Mouse (Mus musculus) common myeloid progenitor, adult 5-6 weeks (primary cell): Measurements from ENCODE around the gene Ssx2ip. TPM values are rescaled to one million over a fixed set of nuclear protein-coding genes. Genes with fewer than 3 reads are reported as not detected.

ENCODE experiments used
- ATAC-seq: replicated peaks from 2 replicates; pipeline ENCODE4 v1.8.0; 2016; ENCODE audit warnings: low read depth, mild to moderate bottlenecking, moderate TSS enrichment, inconsistent platforms; ENCODE audit not compliant: poor library complexity, severe bottlenecking
- total RNA-seq: library from RNA; stranded (forward); fragments of 200-1000, 187-1606 nt; gene quantifications from 2 replicates; pipeline ENCODE4 v1.2.3, GENCODE M21; 2017

Gene Ssx2ip
- total RNA-seq: 35.7 and 37.3 TPM in 2 replicates

DNA sequence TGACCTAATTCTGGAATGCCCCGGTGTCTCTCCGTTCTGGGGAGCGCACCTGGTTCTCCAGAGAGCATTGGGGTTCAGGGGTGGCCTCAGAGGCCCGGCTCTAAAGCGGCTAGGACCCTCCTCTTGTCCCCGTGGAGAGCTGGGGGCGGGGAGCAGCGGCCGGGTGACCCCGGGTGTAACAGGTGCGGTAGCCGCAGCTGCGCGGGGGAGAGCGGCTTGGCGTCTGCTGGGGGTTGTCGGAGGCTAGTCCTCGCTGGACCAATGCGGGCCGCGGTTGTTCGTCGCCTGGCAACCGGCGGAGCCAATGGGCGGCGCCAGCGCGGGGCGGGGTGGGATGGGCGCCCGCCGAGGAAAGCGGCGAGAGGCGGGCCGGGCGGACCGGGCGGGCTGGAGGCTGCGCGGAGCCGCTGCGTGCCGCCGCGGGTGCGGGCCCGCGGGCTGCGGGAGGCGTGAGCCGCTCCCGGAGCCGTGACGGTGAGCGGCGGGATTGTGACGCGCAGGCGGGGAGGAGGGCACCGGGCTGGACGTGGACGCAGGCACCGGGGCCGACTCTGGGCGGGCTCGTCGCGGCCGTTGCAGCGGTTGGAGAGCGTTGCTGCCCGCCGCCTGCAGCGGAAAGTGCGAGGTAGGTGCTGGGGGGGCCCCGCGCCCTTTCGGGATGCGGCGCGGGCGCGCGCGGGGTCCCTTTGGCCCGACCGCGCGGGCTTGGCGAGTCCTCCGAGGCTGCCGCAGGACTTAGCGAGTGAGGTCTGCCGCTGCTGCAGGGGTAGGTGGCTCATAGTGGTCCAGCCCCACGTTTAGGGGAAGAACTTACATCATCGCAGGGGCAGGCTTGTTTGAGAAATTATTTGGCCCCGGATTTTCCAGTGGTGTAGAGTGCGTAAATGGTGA, at the start of gene Ssx2ip:
Gene Ssx2ip, plus strand, starts transcription at position 332 of the 891 bp plus-strand sequence.
- ATAC-seq: peak; percentile 94

DNA sequence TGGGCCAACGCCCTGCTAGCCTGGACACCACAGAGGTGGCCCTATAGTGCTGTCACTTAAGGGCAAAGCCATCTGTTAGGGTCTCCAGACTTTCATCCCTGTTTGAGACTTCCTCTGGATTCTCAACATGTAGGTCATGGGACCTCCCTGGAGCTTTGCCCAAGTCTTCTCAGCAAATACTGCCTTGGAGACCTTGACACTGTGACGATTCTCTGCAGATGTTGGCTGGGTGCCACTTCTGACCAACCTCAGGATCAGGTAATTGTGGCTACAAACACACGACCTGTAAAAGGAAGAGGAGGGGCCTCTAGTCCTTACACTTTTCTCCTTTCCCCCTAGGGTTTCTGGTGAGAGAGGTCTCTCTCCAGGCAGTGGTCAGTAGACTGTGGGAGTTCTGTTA, 49.3 kb upstream of the Ssx2ip start:
- no peak for ATAC-seq

DNA sequence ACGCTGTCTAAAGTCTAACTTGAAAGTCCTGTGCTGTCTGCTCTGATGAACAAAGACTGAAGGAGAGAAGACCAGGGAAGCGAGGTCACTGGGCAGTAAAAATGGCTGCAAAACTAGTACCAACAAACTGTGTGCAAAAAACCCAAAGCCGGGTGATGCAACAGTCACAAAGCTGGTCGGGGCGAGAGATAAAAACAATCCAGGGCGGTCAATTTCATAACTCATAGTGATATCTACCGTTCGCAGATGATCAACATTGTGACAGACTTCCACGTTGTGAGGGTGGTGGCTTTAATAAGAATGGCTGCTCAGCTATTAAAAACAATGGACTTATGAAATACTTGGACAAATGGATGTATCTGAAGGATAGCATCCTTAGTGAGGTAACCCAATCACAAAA, 39.0 kb upstream of the Ssx2ip start:
- no peak for ATAC-seq

DNA sequence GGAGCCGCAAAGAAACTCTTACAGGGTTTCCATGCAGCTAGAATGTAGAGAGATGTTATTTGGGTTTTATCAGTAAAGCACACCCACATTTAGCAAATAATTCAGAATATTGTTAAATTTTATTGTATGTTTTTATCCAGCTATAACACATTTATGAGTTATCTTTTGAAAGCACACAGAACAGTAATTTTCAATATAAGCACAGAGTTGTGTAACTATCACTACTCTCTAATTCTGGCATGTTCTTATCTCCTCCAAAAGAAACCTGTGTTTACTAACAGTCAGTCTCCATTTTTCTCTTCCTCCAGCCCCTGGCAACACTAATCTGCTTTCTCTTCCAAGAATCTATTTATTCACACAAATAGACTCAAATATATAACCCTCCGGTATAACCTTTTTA, 37.4 kb upstream of the Ssx2ip start:
- no peak for ATAC-seq

DNA sequence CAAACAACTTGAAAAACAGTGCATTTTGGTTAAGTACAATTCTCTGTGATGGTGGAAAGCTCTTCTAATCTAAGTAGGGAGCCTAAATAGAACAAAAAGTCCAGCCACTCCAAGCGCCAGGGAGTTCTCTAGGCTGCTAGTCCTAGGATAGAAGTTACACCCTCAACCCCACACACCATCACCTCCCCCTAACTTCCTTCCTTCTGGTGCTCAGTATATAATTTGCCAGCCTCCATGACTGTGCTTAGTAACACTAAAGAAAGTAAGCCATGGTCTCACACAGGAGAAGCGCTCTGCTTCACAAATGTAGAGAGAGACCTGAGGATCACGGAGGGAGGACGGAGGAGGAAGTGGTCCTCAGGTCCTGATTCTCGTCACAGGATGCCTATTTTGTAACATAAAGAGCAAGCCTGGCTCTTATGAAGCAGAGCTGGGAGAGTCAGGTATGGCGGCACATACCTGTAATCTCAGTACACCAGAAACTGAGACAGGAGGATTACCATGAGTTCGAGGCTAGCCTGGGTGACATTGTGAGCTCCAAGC, 33.8 kb upstream of the Ssx2ip start:
- ATAC-seq: no peak

DNA sequence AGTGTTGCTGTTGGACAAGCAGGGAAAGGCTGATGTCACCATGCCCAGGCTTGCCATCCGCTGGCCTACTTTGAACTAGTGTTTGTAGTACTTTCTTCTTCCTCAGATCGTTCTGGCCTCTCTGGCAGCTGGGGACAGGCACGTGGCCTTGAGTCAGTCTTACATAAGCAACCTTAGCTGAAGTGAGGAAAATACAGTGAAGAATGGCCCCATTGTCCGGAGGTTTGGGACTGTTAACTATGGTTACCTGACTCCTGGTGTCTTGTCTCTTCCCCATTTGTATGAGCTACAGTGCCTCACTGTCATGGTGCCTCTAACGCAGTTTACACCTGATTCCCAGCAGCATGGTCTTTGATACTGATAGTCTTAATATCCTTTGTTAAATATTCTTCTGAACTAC, 33.2 kb upstream of the Ssx2ip start:
- no peak for ATAC-seq

DNA sequence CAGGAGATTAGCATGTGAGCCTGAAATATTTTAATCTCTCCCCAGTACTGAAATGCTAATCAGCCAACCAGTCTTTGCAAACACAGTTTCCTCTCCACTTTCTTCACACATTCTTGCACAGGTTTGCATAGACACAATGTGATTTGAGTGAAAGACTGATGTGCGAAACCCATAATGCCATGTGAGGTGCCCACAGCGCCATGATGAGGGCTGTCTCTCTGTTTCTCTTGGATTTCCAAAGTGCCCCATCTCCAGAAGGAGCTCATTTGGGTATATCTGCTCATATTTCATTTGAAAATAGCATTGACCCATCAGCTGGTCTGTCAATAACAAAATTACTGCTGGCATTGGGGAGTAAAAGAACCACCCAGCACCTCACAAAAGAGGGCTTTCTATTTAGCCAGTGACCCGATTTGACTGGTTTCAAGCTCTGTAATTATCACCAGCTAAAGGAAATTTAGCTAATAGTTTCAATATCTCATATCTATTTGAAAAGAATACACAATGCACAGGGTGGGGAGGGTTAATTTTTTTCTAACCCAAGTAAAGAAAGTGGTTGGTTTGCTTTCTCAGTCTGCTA, 29.8 kb upstream of the Ssx2ip start:
- ATAC-seq: no peak

DNA sequence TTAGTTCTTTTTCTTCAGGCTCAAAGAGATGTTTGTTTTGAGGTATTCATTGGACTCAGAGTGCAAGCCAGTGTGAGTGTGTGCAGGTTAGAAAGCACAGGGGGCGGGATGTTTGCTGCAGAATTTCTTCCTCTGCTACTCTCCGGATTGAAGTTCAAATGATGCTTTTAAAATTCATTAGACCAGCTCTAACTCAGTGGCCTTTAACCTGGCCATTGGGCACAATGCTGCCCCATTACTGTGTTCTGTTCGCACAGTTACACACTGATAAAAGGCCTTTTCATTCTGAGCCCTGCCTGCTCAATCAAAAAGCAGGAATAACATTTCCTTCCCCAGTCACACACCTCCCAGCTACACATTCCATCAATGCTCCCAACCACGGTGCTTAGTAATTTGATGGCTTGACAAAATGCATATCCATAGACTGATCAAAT, 29.2 kb upstream of the Ssx2ip start:
- no peak for ATAC-seq

DNA sequence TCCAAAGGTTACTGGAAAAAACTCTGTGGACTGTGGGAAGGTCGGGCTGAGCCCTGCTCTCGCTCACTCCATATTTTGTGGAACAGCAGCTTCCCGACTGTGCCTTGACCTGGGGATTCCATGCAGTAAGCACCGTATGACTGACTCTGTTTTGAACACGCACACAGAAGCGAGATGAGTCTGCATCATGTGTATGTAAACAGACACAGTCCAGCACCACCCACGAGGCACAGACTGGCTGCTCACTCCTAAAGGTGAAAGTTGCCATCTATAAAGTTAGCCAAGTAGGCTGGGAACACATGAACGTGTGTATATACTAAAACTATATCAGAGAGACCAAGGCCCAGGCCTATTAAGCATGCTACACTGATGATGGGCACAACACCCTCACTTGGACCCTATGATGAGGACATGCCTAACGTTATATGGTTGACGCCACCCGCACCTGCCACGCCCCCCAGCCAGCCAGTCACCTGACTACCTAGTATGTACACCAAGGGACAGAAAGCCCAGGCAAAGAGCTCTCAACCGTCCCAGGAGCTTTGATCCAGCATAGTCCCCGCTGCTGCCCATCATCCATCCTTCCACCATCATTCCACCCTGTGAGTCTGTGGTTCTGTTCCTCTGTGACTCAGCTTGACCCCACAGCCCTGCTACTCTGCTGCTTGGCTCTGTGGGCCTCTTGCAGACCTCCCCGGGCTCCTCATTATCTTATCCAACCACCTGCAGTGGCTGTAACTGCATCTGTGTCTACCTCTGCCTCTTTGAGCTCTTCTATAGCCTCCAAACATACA, 27.9 kb upstream of the Ssx2ip start:
- ATAC-seq: no peak

DNA sequence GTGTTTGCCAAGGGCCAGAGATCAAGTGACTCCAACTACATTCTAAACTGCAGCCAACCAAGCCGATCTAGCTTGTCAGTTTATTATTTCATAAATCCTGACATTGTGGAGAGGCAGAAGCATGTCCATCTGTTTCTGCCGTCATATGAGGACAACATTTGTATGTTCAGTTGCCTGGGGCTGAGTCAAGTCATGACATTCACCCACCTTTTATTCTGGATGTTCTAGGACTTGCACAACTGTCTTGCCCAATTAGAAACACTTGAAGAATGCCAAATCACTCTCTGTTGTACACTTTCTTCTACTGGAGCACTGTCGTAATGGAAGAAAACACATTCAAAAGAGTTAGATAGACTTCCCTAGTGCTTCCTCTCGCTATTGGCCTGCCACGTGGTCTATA, 27.2 kb upstream of the Ssx2ip start:
- no peak for ATAC-seq

DNA sequence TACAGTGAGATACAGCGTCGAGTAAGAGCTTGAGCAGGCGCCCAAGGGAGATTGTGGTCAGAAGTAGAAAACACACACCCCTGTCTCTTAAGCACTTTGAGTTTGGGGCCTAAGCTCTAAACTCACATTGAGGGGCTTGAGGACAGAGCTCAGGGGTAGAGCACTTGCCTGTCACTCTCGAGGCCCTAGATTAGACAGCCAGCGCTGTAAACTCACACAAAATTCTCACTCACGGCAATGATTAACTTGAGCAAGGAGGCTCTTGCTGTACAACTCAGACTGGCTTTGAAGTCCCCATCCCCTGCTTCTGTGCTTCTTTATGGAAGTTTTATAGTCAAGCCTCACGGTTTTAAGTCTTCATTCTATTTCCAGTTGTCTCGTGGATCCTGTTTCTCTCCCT, 25.7 kb upstream of the Ssx2ip start:
- no peak for ATAC-seq

DNA sequence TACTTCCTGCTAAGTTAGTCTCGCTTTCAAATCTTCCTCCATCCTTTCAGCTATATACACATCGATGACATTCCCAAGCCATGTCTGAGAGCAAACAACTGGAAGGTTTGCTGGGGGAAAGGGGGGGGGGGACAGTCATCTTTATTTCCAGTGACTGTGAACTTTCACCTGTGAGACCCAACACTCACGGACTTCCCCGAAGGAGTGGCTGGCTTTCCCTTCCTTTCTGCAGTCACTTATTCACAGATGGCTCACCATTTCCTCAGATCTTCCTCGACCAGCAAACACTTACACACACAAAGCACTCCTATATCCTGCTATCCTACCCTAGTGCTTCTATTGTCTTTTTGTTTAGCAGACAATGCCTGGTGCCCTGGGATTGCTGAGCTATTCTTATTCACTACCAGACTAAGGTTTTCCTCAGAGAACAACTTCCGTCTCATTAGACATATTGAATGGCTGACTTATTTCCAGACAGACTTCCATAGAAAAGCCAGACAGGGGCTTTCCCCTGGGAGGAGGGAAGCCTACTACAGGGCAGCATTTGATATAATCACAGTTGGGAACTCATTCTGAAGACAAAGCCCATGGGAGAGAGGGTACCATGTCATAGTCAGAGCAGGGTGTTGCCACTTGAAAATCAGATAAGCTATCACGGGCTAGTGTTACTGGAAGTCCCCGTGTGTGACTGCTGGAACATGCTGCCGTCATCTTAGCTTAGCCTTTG, 24.5 kb upstream of the Ssx2ip start:
- ATAC-seq: no peak

DNA sequence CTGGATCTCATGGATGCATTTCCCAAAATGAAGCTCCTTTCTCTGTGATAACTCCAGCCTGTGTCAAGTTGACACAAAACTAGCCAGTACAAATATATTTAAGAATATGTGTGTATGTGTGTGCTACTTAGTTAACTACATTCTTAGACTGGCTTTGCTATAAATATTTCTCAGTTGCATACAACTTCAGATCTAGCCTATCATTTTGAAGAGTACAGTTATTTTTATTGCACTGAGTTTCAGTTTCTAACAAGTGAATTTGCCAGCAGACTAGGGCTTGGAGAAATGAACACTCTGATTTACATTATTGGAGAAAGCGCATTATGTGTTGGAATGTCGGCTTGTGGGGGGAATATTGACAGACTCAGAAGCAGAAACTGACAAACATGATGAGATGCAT, 23.6 kb upstream of the Ssx2ip start:
- no peak for ATAC-seq

DNA sequence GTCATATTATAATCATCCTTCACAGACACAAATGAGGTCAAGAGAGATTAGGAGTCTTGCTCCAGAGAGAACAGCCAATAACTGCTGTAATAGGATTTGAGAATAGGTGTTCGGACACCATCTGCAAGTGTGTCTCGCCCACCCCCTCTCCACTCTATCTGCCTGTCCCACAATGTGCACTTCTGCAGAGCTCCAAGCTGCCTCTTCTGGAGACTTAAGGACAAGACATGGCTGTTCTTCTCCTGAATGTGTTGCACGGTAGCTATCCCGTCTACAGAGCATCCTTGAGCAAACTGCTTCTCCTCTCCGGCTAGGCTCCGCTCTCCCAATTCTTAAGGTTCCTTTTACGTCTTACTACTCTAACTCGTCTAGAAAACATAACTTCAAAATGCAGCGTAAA, 23.0 kb upstream of the Ssx2ip start:
- ATAC-seq: no peak

DNA sequence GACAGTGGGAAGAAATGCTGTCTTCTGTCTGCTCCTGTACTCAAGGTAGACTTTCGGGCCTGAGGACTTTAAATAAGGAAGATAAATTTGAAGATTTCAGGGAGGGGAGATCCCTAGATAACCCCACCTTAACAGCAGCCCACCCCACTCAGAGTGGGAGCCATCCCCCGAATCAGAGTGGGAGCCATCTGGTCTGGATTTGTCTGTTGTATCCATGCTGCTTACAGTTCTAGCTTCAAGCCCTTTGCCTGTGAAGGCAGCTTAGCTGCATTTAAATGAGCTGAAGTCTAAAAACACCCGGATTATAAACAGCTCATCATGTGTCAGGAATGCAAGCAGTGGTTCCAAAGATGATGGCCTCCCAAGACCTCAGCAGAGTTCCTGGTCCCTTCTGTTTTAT, 17.6 kb upstream of the Ssx2ip start:
- no peak for ATAC-seq

DNA sequence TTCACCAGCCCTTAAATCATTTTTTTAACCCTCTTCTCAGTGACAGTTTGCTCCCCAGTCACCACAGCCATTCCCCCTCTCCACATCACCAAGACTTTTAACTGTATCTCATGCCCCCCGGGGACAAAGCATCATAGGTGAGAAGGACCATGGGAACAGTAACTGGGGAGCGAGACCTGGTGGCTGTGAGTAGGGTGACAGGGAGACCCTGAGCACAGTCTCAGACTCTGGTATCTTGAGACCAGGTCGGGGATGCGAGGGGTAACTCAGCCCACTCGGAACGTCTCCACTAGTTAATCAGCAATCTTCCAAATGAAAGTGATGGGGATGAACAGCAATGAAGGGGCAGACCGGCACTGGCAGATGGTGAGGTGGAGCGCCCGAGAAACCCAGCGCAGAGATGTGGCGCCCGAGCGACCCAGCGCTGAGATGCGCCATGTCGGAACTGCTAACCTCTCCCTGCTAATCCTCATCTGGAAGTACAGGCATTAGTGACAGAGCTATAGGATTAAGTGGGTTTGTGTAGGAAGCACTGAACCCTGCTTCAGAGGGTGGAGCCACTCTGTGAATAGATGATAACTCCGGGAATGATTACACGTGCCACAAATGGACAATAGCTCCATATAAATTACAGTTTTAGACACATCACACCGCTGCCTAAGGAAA, 11.7 kb upstream of the Ssx2ip start:
- ATAC-seq: no peak

DNA sequence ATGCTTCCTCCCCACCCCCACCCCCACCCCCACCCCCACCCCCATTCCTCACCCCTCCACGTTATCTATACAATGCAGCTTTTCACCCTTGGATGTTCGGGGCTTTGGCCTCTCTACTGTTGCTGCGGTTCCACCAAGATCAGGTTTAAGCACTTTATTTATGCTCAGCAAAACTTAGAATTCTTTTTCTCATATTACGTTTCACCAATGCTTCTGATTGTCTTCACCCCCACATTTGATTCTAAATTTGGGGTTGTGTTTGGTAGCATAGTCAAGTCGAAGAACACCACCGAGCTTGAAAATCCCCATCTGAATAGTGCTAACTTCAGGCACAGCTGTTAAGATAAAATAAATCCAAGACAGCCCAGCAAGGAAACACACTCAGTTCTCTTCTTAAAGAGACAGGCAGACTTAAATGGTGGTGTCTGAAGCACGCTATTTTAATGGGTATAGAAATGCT, 10.8 kb upstream of the Ssx2ip start:
- ATAC-seq: no peak

DNA sequence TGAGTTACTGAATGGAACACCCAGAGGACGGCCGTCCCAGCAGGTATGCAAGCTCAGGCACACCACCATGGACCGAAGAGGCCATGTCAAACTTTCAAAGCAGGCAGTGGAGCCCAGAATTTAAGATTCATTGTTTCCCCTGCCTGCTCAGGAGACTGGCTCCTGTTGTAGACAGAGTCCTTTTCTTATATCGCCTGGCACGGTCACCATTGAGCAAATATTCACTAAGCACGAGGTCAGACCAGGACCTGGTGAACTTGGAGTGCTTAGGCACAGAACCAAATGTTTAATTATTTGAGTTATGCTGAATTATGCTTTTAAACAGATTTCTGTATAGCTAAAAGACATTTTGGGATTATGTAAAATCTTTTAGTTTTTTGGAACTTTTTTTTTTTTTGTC, 8.2 kb upstream of the Ssx2ip start:
- ATAC-seq: no peak

DNA sequence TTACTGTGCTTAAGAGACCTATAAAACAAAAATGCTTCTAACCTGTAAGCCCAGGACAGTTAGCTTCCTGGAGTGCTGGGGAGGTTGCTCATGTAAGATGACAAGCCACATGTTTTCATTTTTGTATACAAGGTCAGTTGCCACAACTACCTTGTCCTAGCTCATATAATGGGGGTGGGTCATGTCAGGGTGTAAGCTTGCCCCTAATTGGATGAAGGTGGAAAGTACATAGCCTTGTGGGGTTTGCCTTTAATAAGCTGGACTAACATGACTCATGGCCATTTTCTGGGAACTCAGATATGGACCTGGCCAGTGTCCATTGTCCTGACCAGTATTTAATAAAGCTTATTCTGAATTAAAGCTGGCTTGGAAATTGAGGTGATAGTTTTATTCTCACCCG, 7.5 kb upstream of the Ssx2ip start:
- no peak for ATAC-seq
